Mouse (Mus musculus): ENCODE results near the gene Tufm.
A peak's percentile ranks its signal among the peaks of the same experiment; 100 is the strongest.

DNA sequence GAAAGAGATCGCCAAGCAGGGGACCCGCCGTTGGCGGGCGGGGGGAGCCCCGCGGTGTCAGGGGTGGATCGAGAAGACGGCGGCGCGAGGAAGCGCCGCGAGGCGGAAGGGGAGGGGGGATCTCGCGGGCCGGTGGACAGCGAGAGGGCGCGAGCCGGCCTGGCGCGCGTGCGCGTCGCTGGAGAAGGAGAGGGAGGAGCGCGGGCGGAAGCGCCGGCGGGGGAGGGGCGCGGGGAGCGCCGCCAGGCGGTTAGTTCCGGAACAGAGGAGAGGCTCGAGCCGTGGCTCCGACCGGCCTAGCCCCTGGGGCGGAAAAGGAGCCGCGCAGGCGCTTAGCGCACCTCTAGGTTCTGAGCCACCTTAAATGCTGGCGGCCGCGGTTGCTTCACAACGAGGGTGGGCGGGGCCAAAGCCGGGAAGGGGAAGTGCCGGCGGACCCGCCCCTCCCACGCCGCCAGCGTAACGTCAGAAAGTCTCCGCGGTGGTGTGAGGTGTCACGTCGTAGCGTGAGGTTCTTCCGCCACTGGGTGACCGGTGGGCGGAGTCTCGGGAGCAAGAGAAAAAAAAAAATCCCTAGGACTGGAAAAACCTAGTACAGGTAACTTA, 16.2 kb downstream of the Tufm start, which contains the start of gene Atxn2l:
- TF ChIP-seq CTCF (IDR thresholded peaks at IDR 0.05; ENCODE audit: low read depth) (peak; percentile 69), EP300 (optimal IDR thresholded peaks at IDR 0.05) (peak; percentile 91)

Measured in stomach, postnatal 0 days (tissue).